Mouse (Mus musculus) telencephalon, adult 2 months (tissue): ENCODE data around the gene Irs3.

ENCODE experiments used
- DNase-seq: peaks from one replicate; pipeline ENCODE4 v3.0.0-alpha.2; 2011; ENCODE audit warnings: low read depth, low spot score

Irs3 gene

DNA sequence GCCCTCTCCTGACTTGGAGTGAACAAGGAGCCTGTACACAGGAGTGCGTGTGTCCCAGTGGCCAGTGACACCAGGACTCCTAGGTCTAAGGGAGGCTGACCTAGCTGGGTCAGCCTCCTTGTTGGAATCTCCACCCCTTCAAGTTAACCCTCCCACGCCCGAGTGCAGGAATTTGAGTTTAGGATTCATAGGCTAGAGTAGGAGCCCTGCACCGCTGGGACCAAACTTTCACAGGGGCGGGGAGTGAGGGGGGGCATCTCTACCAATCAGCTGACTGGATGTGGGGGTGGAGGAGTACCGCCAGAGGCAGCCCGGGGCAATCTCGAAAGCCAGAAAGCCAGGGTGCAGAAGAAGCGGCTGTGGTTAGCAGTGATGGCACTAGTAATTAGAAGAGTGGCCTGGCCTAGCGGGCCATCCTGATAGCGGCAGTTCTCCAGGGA, at the start of gene Irs3:
Irs3 (minus strand) TSS at position 63 of the 440 bp plus-strand sequence.
- no peak for DNase-seq

GRCm38 (mm10) chr5:137694796-137695195, 49.3 kb upstream of the Irs3 start:
- no peak for DNase-seq

GRCm38 (mm10) chr5:137691881-137692280, 46.4 kb upstream of the Irs3 start:
- no peak for DNase-seq

DNA sequence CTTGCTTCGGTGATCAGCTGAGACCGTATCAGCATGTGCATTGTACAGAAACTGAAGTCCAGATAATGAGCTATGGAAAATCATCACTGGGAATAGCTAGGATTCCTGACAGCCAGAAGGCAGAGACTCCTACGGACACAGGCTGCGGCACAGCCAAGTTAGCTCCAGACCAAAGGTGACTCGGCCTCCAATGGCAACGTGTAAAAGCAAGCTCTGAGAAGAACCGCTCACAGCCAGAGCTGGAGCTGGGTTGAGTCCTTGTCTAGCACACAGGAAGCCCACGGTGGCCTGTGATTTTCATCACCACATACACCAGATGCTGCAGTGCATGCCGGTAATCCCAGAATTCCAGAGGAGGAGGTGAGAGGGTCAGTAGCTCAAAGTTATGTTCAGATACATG, 45.0 kb upstream of the Irs3 start:
- DNase-seq: no peak

- DNase-seq: no peak
Measured at GRCm38 (mm10) chr5:137689974-137690373, 44.5 kb upstream of the Irs3 start.

DNA sequence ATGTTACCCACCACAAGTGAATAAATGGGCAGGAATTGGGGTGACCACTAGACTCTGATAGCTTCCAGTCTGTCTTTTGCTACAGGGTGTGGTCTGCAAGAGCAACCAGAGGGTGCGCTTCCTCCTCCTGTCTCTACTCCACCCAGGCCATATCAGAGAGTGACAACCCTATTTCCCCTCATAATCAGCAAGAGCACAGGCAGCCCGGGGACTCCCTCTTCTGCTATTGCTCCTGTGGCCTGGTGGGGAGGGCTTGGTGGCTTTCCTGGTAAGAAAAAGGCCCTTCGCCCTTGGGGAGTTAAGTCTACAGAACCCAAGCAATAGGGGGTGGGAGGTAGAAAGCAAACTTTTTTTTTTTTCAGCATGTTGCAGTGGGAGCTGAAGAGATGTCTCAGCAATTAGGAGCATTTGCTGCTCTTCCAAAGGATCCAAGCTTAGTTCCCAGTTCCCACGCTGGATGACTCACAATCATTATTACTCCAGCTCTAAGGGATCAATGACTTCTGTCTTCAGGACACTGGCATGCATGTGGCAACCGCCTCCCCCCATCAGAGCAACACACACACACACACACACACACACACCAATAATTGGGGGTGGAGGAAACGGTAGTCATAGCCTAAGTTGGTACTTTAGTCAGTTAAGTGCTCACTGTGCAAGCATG, 40.7 kb upstream of the Irs3 start:
- no peak for DNase-seq

DNA sequence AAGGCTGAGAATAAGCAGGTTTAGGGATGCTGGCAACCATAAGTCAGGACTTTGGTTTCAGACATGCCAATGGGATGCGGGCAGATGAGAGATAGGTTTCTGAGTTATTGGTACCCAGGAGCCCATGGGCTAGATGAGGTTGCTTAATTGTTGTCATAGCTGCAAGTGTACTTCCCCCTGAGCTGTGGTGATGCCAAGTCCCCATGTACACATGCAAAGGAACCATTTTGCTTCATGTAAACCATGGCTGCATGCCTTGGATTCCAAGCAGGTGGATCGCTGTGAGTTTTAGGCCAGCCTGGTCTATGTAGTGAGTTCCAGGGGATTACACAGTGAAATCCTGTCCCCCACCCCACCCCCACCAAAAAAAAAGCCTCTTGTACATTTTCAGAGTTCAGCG, 40.1 kb upstream of the Irs3 start:
- no peak for DNase-seq

DNA sequence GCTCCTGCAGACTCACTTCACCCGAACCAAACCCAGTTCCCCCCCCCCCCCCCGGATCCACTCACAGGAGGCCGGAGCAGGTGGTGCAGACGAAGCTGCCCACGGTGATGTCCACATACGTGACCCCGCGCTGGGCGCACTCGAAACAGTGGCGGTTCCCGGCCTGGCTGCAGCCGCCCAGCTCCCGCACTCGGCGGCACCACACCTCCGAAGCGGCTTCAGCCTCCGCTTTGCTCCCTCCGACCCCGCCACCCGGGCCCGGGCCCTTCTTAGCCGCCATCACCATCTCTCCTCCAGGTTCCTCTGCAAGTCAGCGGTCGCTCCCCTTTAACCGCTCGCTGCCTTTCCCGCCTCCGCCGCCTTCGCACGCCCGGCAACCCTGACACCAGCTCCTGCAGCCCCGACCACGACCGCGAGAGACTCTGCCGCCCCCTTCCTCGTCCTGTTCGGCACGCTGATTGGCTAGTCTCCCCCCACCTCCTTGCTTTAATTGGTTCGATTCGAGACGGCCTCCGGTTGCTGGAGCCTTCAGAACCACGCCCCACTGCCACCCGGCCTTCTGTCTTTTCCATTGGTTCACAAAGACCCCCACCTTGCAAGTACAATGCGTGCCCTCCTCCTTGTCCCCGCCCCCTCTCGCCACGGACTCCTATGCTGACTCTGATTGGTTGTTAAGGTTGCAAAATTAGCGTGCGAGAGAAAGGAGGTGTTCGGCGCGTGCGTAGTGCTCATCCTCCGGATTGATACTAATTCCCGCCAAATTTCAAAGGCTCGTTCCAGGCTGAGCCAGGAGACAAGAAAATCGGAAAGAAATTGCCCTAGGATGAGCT, 39.0 kb upstream of the Irs3 start, which contains the start of gene Agfg2:
Agfg2 (minus strand) TSS at position 433 of the 830 bp plus-strand sequence.
- peak; percentile 100 for DNase-seq

GRCm38 (mm10) chr5:137683388-137684293, 38.1 kb upstream of the Irs3 start:
- no peak for DNase-seq

DNA sequence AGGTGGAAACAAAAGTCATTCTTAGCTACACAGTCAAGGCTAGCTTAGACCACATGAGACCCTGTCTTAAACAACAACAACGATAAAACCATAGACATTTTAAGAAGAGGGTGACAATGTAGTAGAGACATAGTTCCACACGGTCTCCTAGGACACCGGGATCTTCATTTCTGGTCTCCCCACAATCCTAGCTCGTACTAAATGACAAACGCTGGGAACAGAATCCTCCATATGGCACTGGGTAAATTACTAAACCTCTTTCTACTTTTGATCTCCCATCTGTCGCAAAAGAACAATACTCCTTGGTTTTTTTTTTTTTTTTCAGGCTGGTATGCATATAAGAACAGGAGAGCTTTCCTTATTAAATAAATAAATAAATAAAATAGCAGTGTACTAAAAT, 37.0 kb upstream of the Irs3 start:
- DNase-seq: no peak

DNA sequence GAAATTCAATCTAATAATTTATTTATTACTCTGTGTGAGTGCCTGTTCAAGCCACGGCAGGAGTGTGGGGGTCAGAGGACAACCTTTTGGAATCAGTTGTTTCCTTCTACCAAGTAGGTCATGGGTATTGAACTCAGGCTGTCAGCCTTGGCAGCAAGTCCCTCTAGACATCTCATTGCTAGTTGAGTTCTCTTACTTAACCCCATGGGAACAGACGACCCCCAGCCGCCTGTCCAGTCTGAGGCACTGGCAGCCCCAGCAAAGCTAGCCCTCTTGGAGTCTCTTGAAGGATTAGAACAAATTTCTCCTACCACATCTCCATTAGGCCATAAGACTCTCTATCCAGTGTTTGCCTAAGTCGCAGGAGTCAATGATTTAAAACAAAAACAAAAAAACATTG, 34.2 kb upstream of the Irs3 start:
- DNase-seq: no peak

DNA sequence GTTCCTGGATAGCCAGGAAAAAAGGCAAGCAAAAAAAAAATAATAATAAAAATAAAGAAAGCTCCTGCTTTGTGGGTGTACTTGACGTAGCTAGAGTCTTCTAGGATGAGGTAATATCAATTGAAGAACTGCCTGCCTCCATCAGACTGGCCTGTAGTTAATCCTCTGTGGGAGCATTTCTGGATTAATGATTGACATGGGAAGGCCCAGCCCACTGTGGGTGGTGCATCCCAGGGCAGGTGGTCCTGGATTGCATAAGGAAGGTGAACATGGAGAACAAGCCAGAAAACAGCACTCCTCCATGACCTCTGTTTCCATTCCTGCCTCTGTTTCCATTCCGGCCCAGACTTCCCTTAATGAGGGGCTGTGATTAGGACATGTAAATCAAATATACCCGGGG, 33.2 kb upstream of the Irs3 start:
- no peak for DNase-seq

- no peak for DNase-seq
Measured at GRCm38 (mm10) chr5:137677859-137678258, 32.3 kb upstream of the Irs3 start.

DNA sequence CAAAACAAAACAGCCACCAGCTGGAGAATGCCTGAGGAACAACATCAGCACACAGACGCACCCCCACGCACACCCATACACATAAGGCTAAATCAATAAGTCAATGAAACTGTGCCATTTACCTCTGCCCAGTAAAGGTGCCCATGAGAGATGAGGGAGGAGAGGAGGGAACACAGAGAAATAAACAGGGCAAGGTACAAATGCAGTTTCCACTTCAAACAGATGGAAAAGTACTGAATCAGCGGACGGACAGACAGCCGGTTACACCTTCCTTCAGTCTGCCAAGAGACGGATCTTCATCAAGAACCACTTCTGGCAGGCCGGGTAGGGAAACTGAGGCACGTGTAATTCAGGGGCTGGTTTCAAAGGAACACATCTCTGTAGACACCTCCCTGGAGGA, 29.3 kb upstream of the Irs3 start:
- no peak for DNase-seq

DNA sequence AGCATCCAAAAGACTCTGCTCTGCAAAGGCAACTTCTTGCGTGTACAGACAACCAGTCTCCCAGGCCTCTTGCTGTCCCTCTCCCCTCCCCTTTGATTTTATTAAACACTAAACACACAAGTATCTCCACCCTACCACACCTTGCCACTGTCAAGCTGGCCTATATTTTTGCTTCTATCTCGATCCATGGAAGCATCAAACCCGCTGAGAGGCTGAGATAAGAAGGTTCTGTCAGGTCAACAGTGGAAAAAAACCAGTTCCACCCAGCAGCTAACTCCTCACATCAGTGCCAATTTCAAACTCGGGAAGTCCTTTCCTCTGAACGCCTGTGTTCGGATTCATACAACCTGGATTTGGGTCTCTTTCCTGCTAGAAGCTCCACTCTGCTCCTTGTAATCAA, 27.5 kb upstream of the Irs3 start:
- DNase-seq: no peak

- DNase-seq: no peak
Measured at GRCm38 (mm10) chr5:137672361-137672760, 26.8 kb upstream of the Irs3 start.

- DNase-seq: no peak
Measured at GRCm38 (mm10) chr5:137671443-137672240, 26.1 kb upstream of the Irs3 start.

DNA sequence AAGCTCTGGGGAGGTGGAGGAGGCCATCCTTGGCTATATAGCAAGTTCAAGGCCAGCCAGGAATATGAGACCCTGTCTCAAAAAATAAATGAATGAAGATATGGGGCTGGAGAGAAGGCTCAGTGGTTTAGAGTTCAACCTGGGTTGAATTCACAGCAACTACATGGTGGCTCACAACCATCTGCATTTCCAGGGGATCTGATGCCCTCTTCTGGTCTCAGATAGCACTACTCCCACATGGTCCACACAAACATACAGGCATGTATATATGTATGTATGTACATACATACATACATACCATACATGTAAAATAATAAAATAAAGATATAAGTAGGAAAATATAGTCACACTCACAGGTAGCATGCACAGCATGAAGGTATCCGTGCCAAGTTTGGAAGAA, 24.7 kb upstream of the Irs3 start:
- no peak for DNase-seq

DNA sequence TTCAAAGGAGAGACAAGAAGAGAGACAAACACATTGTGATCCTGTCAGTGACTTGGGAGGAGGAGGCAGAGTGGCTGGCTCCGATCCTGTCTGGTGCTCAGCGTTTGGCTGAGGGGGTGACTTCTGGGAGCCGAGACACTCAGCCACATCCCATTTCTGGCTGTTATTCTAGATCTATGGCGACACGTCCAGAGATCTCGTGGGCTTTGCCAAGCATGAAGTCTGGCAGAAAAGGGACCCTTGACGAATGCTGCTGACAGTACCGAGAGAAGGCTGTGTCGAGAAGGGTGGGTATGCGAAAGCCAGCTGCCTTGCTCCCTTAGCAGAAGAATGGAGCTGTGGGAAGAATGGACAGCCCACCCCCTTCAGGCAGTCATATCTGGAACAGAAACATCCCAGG, 23.5 kb upstream of the Irs3 start:
- DNase-seq: no peak

DNA sequence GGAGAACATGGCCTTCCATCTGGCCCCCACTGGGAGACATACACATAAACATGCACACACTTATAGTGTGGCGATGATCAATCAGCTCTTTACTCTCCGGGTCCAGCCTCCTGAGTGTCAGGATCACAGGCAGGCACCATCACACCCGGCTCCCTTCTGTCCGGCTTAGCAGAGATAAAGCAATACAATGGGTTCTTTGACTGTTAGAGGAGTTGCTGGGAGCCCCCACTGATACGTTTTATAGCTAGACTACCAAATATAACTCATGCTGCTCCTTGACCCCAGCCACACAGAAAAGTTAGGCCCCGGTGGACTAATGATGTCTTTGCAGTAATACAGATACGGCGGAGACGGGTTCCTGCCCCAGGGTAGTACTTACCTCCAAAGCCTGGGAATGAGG, 17.5 kb upstream of the Irs3 start:
- no peak for DNase-seq

DNA sequence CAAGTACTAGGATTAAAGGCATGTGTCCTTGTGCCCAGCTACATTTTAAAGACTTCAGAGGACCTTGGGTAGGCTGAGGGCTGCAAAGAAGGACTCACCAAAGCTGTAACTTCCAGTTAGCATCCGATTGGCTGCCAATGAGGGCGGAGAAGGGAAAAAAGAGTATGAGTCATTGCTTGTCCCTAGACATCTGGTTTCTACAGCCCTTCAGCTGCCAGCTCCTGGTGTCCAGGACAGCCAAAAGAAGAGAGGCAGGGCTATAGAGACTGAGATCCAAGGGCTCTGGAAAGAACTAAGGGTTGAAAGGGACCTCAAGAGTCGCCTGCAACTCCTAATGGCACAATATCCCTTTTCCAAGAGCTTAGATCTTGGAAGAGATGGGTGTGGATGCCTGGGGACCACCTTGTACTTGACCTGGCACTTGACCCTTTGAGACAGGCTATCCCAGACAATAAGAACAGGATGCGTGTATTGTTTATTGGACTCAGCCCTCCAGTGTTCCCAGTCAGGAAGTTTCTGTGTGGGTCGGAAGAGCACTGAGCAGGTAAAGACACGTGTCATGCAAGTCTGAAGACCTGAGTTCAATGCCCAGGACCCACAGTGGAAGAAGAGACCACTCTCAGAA, 14.7 kb upstream of the Irs3 start:
- no peak for DNase-seq
